Mouse (Mus musculus) erythroblast, embryonic 14.5 days (primary cell): Measurements from ENCODE around the gene Nemp1.

Source experiments
- GATA1 ChIP-seq: IDR thresholded peaks from 2 replicates; pipeline ENCODE4 v1.6.1; 2012; ENCODE audit warnings: low read length, inconsistent platforms, mixed read lengths
- TAL1 ChIP-seq: IDR thresholded peaks from 3 replicates; pipeline ENCODE4 v1.6.1; 2012; ENCODE audit warnings: low read length, inconsistent platforms, mixed read lengths

- no peak for TF ChIP-seq TAL1
- TF ChIP-seq GATA1: no peak
Measured at GRCm38 (mm10) chr10:127664166-127664565, 2.5 kb upstream of the Nemp1 start.
